Mouse (Mus musculus) cerebellum, postnatal 10 days (tissue): ENCODE measurements around the gene Tacc3.
A peak's percentile ranks its signal among the peaks of the same experiment; 100 is the strongest.

Experiments
- DNase-seq, 2 experiments: peaks; one replicate each; pipeline ENCODE4 v3.0.0; 2021; ENCODE audit warnings: mixed read lengths in 2 of 2

Gene Tacc3

GRCm38 (mm10) chr5:33655251-33655840 lies 2.6 kb upstream of the Tacc3 start:
- DNase-seq: no peak

GRCm38 (mm10) chr5:33656739-33657138 lies 1.2 kb upstream of the Tacc3 start:
- DNase-seq: no peak

GRCm38 (mm10) chr5:33657251-33657786 lies 609 bp upstream of the Tacc3 start:
- no peak for DNase-seq

GRCm38 (mm10) chr5:33658664-33659050 lies 729 bp downstream of the Tacc3 start:
- no peak for DNase-seq

- DNase-seq: peak; percentile 63 to 68
Measured at GRCm38 (mm10) chr5:33668223-33668622, 10.3 kb downstream of the Tacc3 start.

- no peak for DNase-seq
Measured at GRCm38 (mm10) chr5:33671659-33672058, 13.7 kb downstream of the Tacc3 start.

- DNase-seq: peak; percentile 49 to 70
Measured at GRCm38 (mm10) chr5:33674439-33674838, 16.5 kb downstream of the Tacc3 start.

GRCm38 (mm10) chr5:33675964-33676363 lies 18.0 kb downstream of the Tacc3 start:
- DNase-seq: peak; percentile 85

GRCm38 (mm10) chr5:33678244-33678643 lies 20.3 kb downstream of the Tacc3 start:
- no peak for DNase-seq

- no peak for DNase-seq
Measured at GRCm38 (mm10) chr5:33681044-33681443, 23.1 kb downstream of the Tacc3 start.

- peak in 1 of 2 experiments; percentile 39 for DNase-seq
Measured at GRCm38 (mm10) chr5:33681611-33682388, 23.9 kb downstream of the Tacc3 start.

- no peak for DNase-seq
Measured at GRCm38 (mm10) chr5:33682963-33683362, 25.0 kb downstream of the Tacc3 start.

- peak; percentile 73 to 75 for DNase-seq
Measured at GRCm38 (mm10) chr5:33683897-33684652, 26.1 kb downstream of the Tacc3 start.

GRCm38 (mm10) chr5:33684932-33685331 lies 27.0 kb downstream of the Tacc3 start:
- DNase-seq: no peak

- DNase-seq: no peak
Measured at GRCm38 (mm10) chr5:33687142-33687541, 29.2 kb downstream of the Tacc3 start.

- DNase-seq: peak in 1 of 2 experiments; percentile 18
Measured at GRCm38 (mm10) chr5:33688278-33689220, 30.6 kb downstream of the Tacc3 start.

GRCm38 (mm10) chr5:33689221-33689844 lies 31.4 kb downstream of the Tacc3 start:
- peak in 1 of 2 experiments; percentile 40 for DNase-seq

- peak in 1 of 2 experiments; percentile 35 for DNase-seq
Measured at GRCm38 (mm10) chr5:33689852-33690645, 32.1 kb downstream of the Tacc3 start.

GRCm38 (mm10) chr5:33692393-33692792 lies 34.5 kb downstream of the Tacc3 start:
- DNase-seq: peak in 1 of 2 experiments; percentile 32

GRCm38 (mm10) chr5:33694461-33694847 lies 36.5 kb downstream of the Tacc3 start:
- no peak for DNase-seq
